Mouse (Mus musculus) lung, postnatal 0 days (tissue): ENCODE results near the gene Nectin2. TPM values are rescaled to one million over a fixed set of nuclear protein-coding genes. Genes with fewer than 3 reads are reported as not detected.

Source experiments
- ATAC-seq: fragments of 200-750 bp; cut with Nextera tagmentation; 2 replicates; pipeline ENCODE4 v1.8.0; 2017; ENCODE audit warnings: moderate library complexity
- DNase-seq: peaks from one replicate; pipeline ENCODE4 v3.0.0-alpha.2; 2016; ENCODE audit warnings: low spot score
- H3K27ac ChIP-seq: fragments of 300-500 bp; sonication (generic); 2 replicates; pipeline ENCODE4 v1.5.1; 2014; ENCODE audit warnings: antibody characterized with exemption, mild to moderate bottlenecking, low read length, mixed read lengths
- H3K27me3 ChIP-seq: fragments of 300-500 bp; sonication (generic); replicated peaks from 2 replicates; pipeline ENCODE4 v1.6.1; 2014; ENCODE audit warnings: low read length, mixed read lengths; ENCODE audit not compliant: insufficient read depth
- H3K36me3 ChIP-seq: fragments of 300-500 bp; sonication (generic); 2 replicates; pipeline ENCODE4 v1.6.1; 2014; ENCODE audit warnings: low read length, mixed read lengths; ENCODE audit not compliant: insufficient read depth
- H3K4me1 ChIP-seq: fragments of 300-500 bp; sonication (generic); 2 replicates; pipeline ENCODE4 v1.6.1; 2014; ENCODE audit warnings: antibody characterized with exemption, low read depth, low read length, mixed read lengths; ENCODE audit not compliant: insufficient read depth
- H3K4me2 ChIP-seq: fragments of 300-500 bp; sonication (generic); replicated peaks from 2 replicates; pipeline ENCODE4 v1.6.1; 2014; ENCODE audit warnings: low read depth, mild to moderate bottlenecking, low read length, moderate library complexity, mixed read lengths
- H3K4me3 ChIP-seq: fragments of 300-500 bp; sonication (generic); 2 replicates; pipeline ENCODE4 v1.5.1; 2014; ENCODE audit warnings: low read depth, low read length
- H3K9ac ChIP-seq: fragments of 300-500 bp; sonication (generic); replicated peaks from 2 replicates; pipeline ENCODE4 v1.6.1; 2014; ENCODE audit warnings: low read depth, mild to moderate bottlenecking
- H3K9me3 ChIP-seq: fragments of 300-500 bp; sonication (generic); 2 replicates; pipeline ENCODE4 v1.6.1; 2016; ENCODE audit warnings: low read length, mixed read lengths
- CTCF ChIP-seq: IDR thresholded peaks from 2 replicates; pipeline ENCODE4 v1.5.1; 2016; ENCODE audit warnings: antibody characterized with exemption, mild to moderate bottlenecking
- EP300 ChIP-seq: IDR thresholded peaks from 2 replicates; pipeline ENCODE4 v1.6.1; 2016; ENCODE audit warnings: antibody characterized with exemption, mild to moderate bottlenecking, control low read depth
- WGBS: fragments of 180-500 bp; shearing (Covaris S2); extraction: QIAGEN DNeasy Blood & Tissue Kit; methylation state at CpG from one replicate; pipeline ENCODE4 v1.1.7; 2014; 5-methylcytosine and 5-hydroxymethylcytosine counted together
- polyA plus RNA-seq: library from polyadenylated mRNA; unstranded; fragments of >200 nt; fragmentation: Nextera tagmentation; extraction: Ambion mirVana; gene quantifications from 2 replicates; pipeline ENCODE4 v1.2.1, GENCODE M21; 2015

Gene Nectin2
- polyA plus RNA-seq, 1 experiment from 2014 or later = 113 TPM

- 6% methylated on average over 17 of the region's 18 CpGs for WGBS
- DNase-seq = no peak
- Histone ChIP-seq H3K9ac (no peak overlapping the region), H3K4me1 (no peaks in the 10 kb centered on the region), H3K9me3 (no peaks in the 10 kb centered on the region), H3K27ac (peak overlapping the region; percentile 83), H3K36me3 (0 out of 2 replicates have a peak, but pooled peaks cover 16% of the 10 kb centered on the region), H3K4me2 (peak overlapping the region; percentile 46), H3K27me3 (no peaks in the 10 kb centered on the region), H3K4me3 (peak overlapping the region; percentile 37)
- TF ChIP-seq CTCF = no peak
- TF ChIP-seq EP300 = peak; percentile 73; the same call in 1 of the 2 replicates
- ATAC-seq = peak; percentile 55
Measured at GRCm38 (mm10) chr7:19716055-19716682, 34.1 kb downstream of the Nectin2 start.

GRCm38 (mm10) chr7:19715239-19716054 is 34.8 kb downstream of the Nectin2 start, which contains the start of gene Tomm40:
Gene Tomm40, minus strand, starts transcription at chr7:19715438.
- Histone ChIP-seq H3K4me2 (peak within 1 kb of the TSS; percentile 94), H3K27ac (peak within 1 kb of the TSS; percentile 83), H3K9me3 (no peaks in the 10 kb centered on the region), H3K36me3 (peaks cover 10% of the 10 kb centered on the region; the same call in 1 of the 2 replicates), H3K4me3 (peak within 1 kb of the TSS; percentile 87), H3K27me3 (no peaks in the 10 kb centered on the region), H3K9ac (peak within 1 kb of the TSS; percentile 87), H3K4me1 (no peaks in the 10 kb centered on the region)
- TF ChIP-seq EP300 (peak; percentile 50; the same call in 1 of the 2 replicates), CTCF (no peak)
- ATAC-seq (peak; percentile 98), DNase-seq (peak; percentile 100)
- under 1% methylated on average over 53 of the region's 59 CpGs for WGBS

GRCm38 (mm10) chr7:19714836-19715235 is 35.4 kb downstream of the Nectin2 start:
- TF ChIP-seq CTCF (no peak), EP300 (no peak)
- Histone ChIP-seq H3K27me3 (no peaks in the 10 kb centered on the region), H3K27ac (peak overlapping the region; percentile 74), H3K4me2 (peak overlapping the region; percentile 94), H3K4me1 (no peaks in the 10 kb centered on the region), H3K9ac (peak overlapping the region; percentile 87), H3K36me3 (peaks cover 9% of the 10 kb centered on the region; the same call in 1 of the 2 replicates), H3K9me3 (no peaks in the 10 kb centered on the region), H3K4me3 (peak overlapping the region; percentile 87)
- under 1% methylated on average over 37 of the region's 39 CpGs for WGBS
- DNase-seq = no peak
- no peak for ATAC-seq

GRCm38 (mm10) chr7:19713598-19713997 is 36.7 kb downstream of the Nectin2 start:
- WGBS = 89% methylated on average over 9 of the region's 9 CpGs
- H3K27me3 ChIP-seq = no peaks in the 10 kb centered on the region
- TF ChIP-seq CTCF (no peak), EP300 (no peak)
- no peak overlapping the region for H3K9ac ChIP-seq
- H3K4me1 ChIP-seq = no peaks in the 10 kb centered on the region
- no peaks in the 10 kb centered on the region for H3K9me3 ChIP-seq
- H3K36me3 ChIP-seq = peaks cover 22% of the 10 kb centered on the region
- ATAC-seq = no peak
- DNase-seq = no peak
- H3K4me3 ChIP-seq = no peak overlapping the region
- no peak overlapping the region for H3K27ac ChIP-seq
- H3K4me2 ChIP-seq = no peak overlapping the region

GRCm38 (mm10) chr7:19713196-19713595 is 37.1 kb downstream of the Nectin2 start:
- peak; percentile 17 for DNase-seq
- ATAC-seq = no peak

GRCm38 (mm10) chr7:19712414-19712813 is 37.9 kb downstream of the Nectin2 start:
- no peak for DNase-seq
- 58% methylated on average over 4 of the region's 4 CpGs for WGBS
- no peak overlapping the region for H3K4me3 ChIP-seq
- no peak overlapping the region for H3K27ac ChIP-seq
- no peak for ATAC-seq
- H3K4me2 ChIP-seq = no peak overlapping the region
- no peak overlapping the region for H3K9ac ChIP-seq
- peaks cover 22% of the 10 kb centered on the region for H3K36me3 ChIP-seq
- no peaks in the 10 kb centered on the region for H3K9me3 ChIP-seq
- H3K4me1 ChIP-seq = no peaks in the 10 kb centered on the region
- TF ChIP-seq CTCF (peak; percentile 63), EP300 (no peak)
- H3K27me3 ChIP-seq = no peaks in the 10 kb centered on the region

More at GRCm38 (mm10) chr7:19713196-19713595, 37.1 kb downstream of the Nectin2 start:
- Histone ChIP-seq H3K4me2 (no peak overlapping the region), H3K27ac (no peak overlapping the region), H3K9me3 (no peaks in the 10 kb centered on the region), H3K27me3 (no peaks in the 10 kb centered on the region), H3K4me3 (no peak overlapping the region), H3K36me3 (peaks cover 22% of the 10 kb centered on the region), H3K4me1 (no peaks in the 10 kb centered on the region), H3K9ac (no peak overlapping the region)
- TF ChIP-seq EP300 (no peak), CTCF (peak; percentile 64)
- 52% methylated on average over 4 of the region's 4 CpGs for WGBS
